Mouse (Mus musculus): ENCODE measurements around the gene Olfr881. TPM values are rescaled to one million over a fixed set of nuclear protein-coding genes. Genes with fewer than 3 reads are reported as not detected.

Olfr881 gene
- under 1 TPM in 1 of 4 experiments, not detected in 3; 0.09 TPM for total RNA-seq (2022)

DNA sequence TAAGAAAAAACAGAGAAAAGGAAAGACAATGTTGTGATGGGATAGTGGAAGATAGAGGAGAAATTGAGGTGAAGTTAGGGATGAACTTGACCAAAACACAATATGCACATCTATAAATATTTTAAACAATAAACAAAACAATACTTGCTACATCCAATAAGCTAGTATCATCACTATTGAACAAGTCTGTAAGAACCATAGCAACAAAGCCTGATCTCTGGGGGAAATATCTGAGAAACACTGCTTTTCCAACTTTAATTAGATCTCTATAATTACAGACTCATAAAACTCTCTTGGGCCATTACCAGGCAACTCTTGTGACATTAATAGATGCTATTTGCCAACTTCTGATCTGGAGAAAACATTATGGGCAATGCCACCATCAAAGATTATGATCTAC lies at the start of gene Olfr881:
TSS of gene Olfr881 (plus strand) at position 301 of the 400 bp plus-strand sequence.
- DNase-seq (ENCODE audit: low spot score in 2 of 2), result no peak

DNA sequence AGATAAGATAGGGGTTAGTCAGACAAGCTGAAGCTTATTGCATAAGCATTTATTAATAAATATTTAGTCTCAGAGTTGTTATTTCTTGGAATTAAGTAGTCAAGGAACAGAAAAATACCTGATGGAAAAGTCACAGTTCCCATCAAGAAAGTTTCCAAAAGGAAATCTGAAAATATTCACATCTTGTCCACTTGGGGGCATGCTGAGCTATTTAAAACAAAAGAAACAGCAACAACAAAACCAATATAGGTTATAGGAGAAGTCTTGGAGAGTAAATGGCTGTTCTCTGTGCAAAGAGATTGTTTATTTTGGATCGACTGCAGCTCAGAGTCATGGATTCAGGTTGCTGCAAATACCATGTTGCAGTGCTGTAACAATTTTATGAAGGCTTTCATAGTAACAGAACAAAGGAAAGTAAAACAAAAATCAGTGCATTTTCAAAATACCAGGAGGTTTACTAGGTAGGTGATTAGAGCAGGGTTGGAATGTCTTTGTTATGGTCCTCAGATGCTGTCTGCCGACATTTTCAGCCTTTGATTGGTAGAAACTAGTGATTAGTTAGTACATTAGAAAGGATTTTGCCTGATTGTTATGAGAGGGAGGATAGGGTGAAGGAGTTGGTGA lies 7.1 kb downstream of the Olfr881 start:
- no peak for DNase-seq (ENCODE audit: low spot score in 2 of 2)

- DNase-seq (ENCODE audit: low spot score in 2 of 2), result no peak
These were observed 8.4 kb downstream of the Olfr881 start for GRCm38 (mm10) chr9:38000021-38000420.

DNA sequence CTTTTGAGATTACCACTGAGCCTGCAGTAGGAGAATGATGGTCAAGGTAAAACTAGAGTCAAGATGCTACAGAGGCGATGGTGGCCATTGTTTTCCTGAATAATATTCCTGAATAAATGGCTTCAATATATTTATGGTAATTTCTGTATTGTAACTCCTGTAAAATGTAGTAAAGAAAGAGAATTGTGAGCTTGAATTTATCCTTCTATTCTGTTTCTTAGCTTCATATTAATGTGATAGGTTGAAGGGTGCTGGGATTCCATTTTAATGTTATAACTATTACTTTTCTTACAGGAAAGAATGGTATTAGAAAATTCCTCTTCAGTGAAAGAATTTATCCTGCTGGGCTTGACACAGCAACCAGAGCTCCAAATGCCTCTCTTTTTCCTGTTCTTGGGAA lies 33.9 kb downstream of the Olfr881 start, which contains the start of gene Olfr883:
TSS of gene Olfr883 (plus strand) at position 301 of the 400 bp plus-strand sequence.
- DNase-seq (ENCODE audit: low spot score in 2 of 2), result no peak

Other genes starting within 250 kb of the Olfr881 start
- not detected for gene Olfr874, start 246.7 kb upstream of the Olfr881 start, total RNA-seq (2022)
- gene Olfr875, start 220.0 kb upstream of the Olfr881 start, total RNA-seq (2022), result not detected
- gene Olfr876, start 188.8 kb upstream of the Olfr881 start, total RNA-seq (2022), result not detected
- gene Olfr877, start 137.6 kb upstream of the Olfr881 start, total RNA-seq (2022), result not detected
- not detected for gene Olfr145, start 95.1 kb upstream of the Olfr881 start, total RNA-seq (2022)
- under 1 TPM in 1 of 4 experiments, not detected in 3; 0.45 TPM for gene Olfr878, start 74.0 kb upstream of the Olfr881 start, total RNA-seq (2022)
- gene Olfr883, start 34.0 kb downstream of the Olfr881 start, total RNA-seq (2022), result not detected
- not detected for gene Olfr884, start 54.7 kb downstream of the Olfr881 start, total RNA-seq (2022)
- gene Olfr885, start 69.5 kb downstream of the Olfr881 start, total RNA-seq (2022), result not detected
- not detected for gene Olfr887, start 92.2 kb downstream of the Olfr881 start, total RNA-seq (2022)
- not detected for gene Olfr888, start 116.3 kb downstream of the Olfr881 start, total RNA-seq (2022)
- not detected for gene Olfr889, start 123.4 kb downstream of the Olfr881 start, total RNA-seq (2022)
- gene Olfr890, start 150.7 kb downstream of the Olfr881 start, total RNA-seq (2022), result not detected
- not detected for gene Olfr891, start 189.0 kb downstream of the Olfr881 start, total RNA-seq (2022)
- gene Olfr893, start 216.5 kb downstream of the Olfr881 start, total RNA-seq (2022), result not detected
- not detected for gene Olfr894, start 226.2 kb downstream of the Olfr881 start, total RNA-seq (2022)

Measured in layer of hippocampus, adult 8-10 months (tissue).